Mouse (Mus musculus): ENCODE results near the gene Gm9817. TPM values are rescaled to one million over a fixed set of nuclear protein-coding genes. Genes with fewer than 3 reads are reported as not detected.
"Not testable (repeated sequence)": the region's sequence is repeated elsewhere in the genome, so short reads cannot be mapped to it uniquely, and the experiment has no call there.

The Gm9817 gene
- polyA plus RNA-seq (2015; fragmentation: Nextera tagmentation; extraction: Ambion mirVana): 0.23 and 0.27 TPM in 2 replicates

DNA sequence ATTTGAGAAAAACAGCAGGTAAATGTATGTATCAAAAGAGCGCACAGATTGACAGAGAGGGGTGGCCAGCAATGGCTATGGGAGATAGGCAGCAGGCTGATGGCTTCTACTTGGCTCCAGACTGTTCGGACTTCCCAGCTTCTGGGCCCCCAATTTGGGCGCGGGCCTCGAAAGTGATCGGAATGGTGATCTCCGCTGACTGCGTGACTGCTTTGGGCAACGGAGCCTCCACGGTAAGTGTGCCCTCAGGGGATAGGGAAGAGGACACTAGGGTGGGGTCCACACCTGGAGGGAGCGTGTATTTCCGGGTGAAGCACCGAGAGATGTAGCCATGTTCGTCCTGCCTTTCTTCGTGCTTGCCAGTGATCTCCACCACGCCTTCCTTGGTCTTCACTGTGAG lies at the start of gene Gm9817:
Gm9817 (plus strand) TSS at position 301 of the 400 bp plus-strand sequence.
- H3K4me3 ChIP-seq (ENCODE audit: low read depth, low read length); H3K4me2 ChIP-seq (replicated peaks; ENCODE audit: low read depth); H3K9ac ChIP-seq (ENCODE audit: low read depth, low read length); H3K27me3 ChIP-seq (replicated peaks; ENCODE audit: control insufficient read depth, insufficient read depth, low read length); H3K27ac ChIP-seq (ENCODE audit: low read depth, low read length); H3K4me1 ChIP-seq (replicated peaks; ENCODE audit: control insufficient read depth, insufficient read depth, low read length); ATAC-seq; H3K36me3 ChIP-seq (ENCODE audit: control insufficient read depth, insufficient read depth): not testable (repeated sequence)
- 63% methylated on average over 16 of the region's 16 CpGs for WGBS
- H3K9me3 ChIP-seq (ENCODE audit: control insufficient read depth): peaks cover 10% of the 10 kb centered on the region; the same call in 1 of the 2 replicates

DNA sequence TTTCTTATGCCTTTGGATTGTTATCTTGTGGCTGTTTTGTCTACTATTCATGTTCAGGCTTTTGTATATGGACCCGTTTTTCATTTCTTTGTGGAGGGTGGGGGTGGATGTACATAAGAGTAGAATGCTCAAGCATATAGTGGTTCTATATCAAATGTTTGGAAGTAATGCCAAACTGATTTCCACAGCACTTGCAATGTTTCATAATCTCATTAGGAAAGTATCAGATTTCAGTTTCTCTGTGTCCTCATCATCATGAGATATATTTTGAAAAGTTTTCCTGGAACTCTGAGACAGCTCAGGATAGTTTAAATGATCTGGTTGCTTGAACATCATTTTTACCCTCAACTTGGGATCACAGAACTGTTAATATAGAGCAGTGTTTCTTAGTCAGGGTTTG lies 48.7 kb upstream of the Gm9817 start:
- whole genome bisulfite sequencing: 82% methylated on average over 1 of the region's 1 CpGs
- no peak for ATAC-seq
- Histone ChIP-seq H3K4me1 (replicated peaks; ENCODE audit: control insufficient read depth, insufficient read depth, low read length) (no peaks in the 10 kb centered on the region), H3K36me3 (ENCODE audit: control insufficient read depth, insufficient read depth) (no peaks in the 10 kb centered on the region), H3K9me3 (ENCODE audit: control insufficient read depth) (no peaks in the 10 kb centered on the region), H3K4me3 (ENCODE audit: low read depth, low read length) (no peak overlapping the region), H3K4me2 (replicated peaks; ENCODE audit: low read depth) (no peak overlapping the region), H3K27me3 (replicated peaks; ENCODE audit: control insufficient read depth, insufficient read depth, low read length) (no peaks in the 10 kb centered on the region), H3K27ac (ENCODE audit: low read depth, low read length) (no peak overlapping the region), H3K9ac (ENCODE audit: low read depth, low read length) (no peak overlapping the region)
- TF ChIP-seq CTCF (IDR thresholded peaks at IDR 0.05; ENCODE audit: low read depth): no peak

DNA sequence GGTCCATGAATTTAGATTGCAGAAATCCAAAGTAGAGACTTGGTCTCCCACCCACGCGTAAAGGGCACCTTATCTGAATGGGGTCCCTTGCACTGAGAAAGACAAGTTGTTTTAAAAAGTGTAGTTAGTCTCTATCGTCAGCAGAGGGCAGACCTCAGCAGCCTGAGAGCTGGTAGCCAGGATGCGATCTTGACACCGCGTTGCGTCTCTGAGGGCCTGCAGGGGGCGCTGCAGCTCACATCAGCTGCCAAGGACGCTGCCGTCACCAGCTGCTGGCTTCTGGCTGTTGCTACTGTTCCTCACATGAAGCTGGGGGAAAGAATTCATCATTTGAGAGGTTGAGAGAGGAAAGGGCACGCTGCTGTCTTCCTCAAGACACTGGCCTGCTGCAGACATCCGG lies 47.7 kb upstream of the Gm9817 start:
- H3K9ac ChIP-seq (ENCODE audit: low read depth, low read length): no peak overlapping the region
- peak overlapping the region; percentile 41 for H3K4me2 ChIP-seq (replicated peaks; ENCODE audit: low read depth)

DNA sequence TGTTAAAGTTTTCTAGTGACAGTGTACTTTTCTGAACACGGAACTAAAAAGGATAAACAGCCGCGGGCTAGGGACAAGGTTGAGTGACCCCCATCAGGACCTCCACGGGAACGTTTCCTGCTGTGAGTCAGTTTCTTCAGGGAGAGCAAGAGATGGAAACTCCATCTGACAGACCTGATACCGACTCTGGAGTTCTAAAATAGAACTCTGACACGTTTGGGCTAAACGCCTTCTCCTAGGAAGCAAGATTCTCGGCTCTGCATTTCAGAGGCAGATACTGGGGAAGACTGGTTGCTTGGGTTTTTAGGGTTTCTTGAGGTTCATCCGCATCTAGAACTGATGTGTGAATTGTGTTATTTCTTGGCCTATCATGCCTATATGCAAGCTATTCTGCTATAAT lies 47.2 kb upstream of the Gm9817 start:
- 53% methylated on average over 10 of the region's 10 CpGs for WGBS
- Histone ChIP-seq H3K4me3 (ENCODE audit: low read depth, low read length) (no peak overlapping the region), H3K9me3 (ENCODE audit: control insufficient read depth) (no peaks in the 10 kb centered on the region), H3K27me3 (replicated peaks; ENCODE audit: control insufficient read depth, insufficient read depth, low read length) (no peaks in the 10 kb centered on the region), H3K4me1 (replicated peaks; ENCODE audit: control insufficient read depth, insufficient read depth, low read length) (no peaks in the 10 kb centered on the region), H3K27ac (ENCODE audit: low read depth, low read length) (no peak overlapping the region), H3K36me3 (ENCODE audit: control insufficient read depth, insufficient read depth) (no peaks in the 10 kb centered on the region), H3K4me2 (replicated peaks; ENCODE audit: low read depth) (peak overlapping the region; percentile 41; the same call in 1 of the 2 replicates), H3K9ac (ENCODE audit: low read depth, low read length) (no peak overlapping the region)
- no peak for TF ChIP-seq CTCF (IDR thresholded peaks at IDR 0.05; ENCODE audit: low read depth)
- ATAC-seq: no peak

More for the DNA sequence above, 47.7 kb upstream of the Gm9817 start:
- WGBS: 10% methylated on average over 12 of the region's 12 CpGs
- Histone ChIP-seq H3K27me3 (replicated peaks; ENCODE audit: control insufficient read depth, insufficient read depth, low read length) (no peaks in the 10 kb centered on the region), H3K9me3 (ENCODE audit: control insufficient read depth) (no peaks in the 10 kb centered on the region), H3K4me1 (replicated peaks; ENCODE audit: control insufficient read depth, insufficient read depth, low read length) (no peaks in the 10 kb centered on the region), H3K4me3 (ENCODE audit: low read depth, low read length) (no peak overlapping the region), H3K36me3 (ENCODE audit: control insufficient read depth, insufficient read depth) (no peaks in the 10 kb centered on the region), H3K27ac (ENCODE audit: low read depth, low read length) (no peak overlapping the region)
- peak; percentile 45; the same call in 1 of the 2 replicates for ATAC-seq
- peak; percentile 100 for TF ChIP-seq CTCF (IDR thresholded peaks at IDR 0.05; ENCODE audit: low read depth)

DNA sequence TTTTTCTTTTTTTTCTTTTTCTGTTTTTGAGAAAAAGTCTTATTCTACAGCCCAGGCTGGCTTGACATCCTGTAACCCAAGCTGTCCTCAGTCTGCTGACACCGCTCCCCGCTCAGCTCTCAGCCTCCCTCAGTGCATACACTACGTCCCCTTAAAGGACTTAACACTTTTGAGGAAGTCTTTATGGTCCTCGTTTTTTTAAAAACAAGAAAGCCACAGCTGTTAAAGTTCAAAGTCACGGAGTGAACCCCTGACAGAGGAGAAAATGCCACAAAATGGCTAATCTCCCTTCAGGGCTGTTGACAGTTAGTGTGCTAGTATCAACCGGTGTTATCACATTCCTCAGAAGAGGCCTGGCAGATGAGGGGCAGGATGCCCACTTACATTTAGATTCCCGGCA lies 46.7 kb upstream of the Gm9817 start:
- 48% methylated on average over 7 of the region's 7 CpGs for WGBS
- no peaks in the 10 kb centered on the region for H3K27me3 ChIP-seq (replicated peaks; ENCODE audit: control insufficient read depth, insufficient read depth, low read length)
- H3K9ac ChIP-seq (ENCODE audit: low read depth, low read length): no peak overlapping the region
- no peaks in the 10 kb centered on the region for H3K36me3 ChIP-seq (ENCODE audit: control insufficient read depth, insufficient read depth)
- ATAC-seq: no peak
- no peaks in the 10 kb centered on the region for H3K9me3 ChIP-seq (ENCODE audit: control insufficient read depth)
- TF ChIP-seq CTCF (IDR thresholded peaks at IDR 0.05; ENCODE audit: low read depth): no peak
- H3K4me3 ChIP-seq (ENCODE audit: low read depth, low read length): no peak overlapping the region
- no peak overlapping the region for H3K27ac ChIP-seq (ENCODE audit: low read depth, low read length)
- no peaks in the 10 kb centered on the region for H3K4me1 ChIP-seq (replicated peaks; ENCODE audit: control insufficient read depth, insufficient read depth, low read length)
- H3K4me2 ChIP-seq (replicated peaks; ENCODE audit: low read depth): no peak overlapping the region

DNA sequence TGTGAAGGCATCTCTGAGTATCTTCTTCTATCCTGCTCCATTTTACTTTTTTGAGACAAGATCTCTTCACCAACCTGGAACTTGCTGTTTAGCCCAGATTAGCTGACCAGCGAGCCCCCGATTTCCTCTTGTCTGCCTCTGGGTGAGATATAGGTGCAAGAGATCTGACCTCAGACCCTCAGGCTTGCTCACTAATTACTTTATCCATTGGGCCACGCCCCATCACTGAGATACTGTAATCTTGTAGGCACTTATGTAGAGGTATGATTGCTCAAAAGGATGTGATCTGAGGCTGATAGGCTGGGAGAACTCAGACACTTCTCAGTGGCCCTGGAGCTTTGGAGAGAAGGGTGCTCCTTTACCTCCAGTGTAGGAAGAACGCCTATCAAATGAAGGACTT lies 46.0 kb upstream of the Gm9817 start:
- Histone ChIP-seq H3K4me2 (replicated peaks; ENCODE audit: low read depth) (no peak overlapping the region), H3K9me3 (ENCODE audit: control insufficient read depth) (no peaks in the 10 kb centered on the region), H3K27ac (ENCODE audit: low read depth, low read length) (no peak overlapping the region), H3K4me3 (ENCODE audit: low read depth, low read length) (no peak overlapping the region), H3K36me3 (ENCODE audit: control insufficient read depth, insufficient read depth) (no peaks in the 10 kb centered on the region), H3K27me3 (replicated peaks; ENCODE audit: control insufficient read depth, insufficient read depth, low read length) (no peaks in the 10 kb centered on the region), H3K4me1 (replicated peaks; ENCODE audit: control insufficient read depth, insufficient read depth, low read length) (no peaks in the 10 kb centered on the region), H3K9ac (ENCODE audit: low read depth, low read length) (no peak overlapping the region)
- no peak for ATAC-seq
- WGBS: 70% methylated on average over 4 of the region's 4 CpGs
- TF ChIP-seq CTCF (IDR thresholded peaks at IDR 0.05; ENCODE audit: low read depth): no peak

DNA sequence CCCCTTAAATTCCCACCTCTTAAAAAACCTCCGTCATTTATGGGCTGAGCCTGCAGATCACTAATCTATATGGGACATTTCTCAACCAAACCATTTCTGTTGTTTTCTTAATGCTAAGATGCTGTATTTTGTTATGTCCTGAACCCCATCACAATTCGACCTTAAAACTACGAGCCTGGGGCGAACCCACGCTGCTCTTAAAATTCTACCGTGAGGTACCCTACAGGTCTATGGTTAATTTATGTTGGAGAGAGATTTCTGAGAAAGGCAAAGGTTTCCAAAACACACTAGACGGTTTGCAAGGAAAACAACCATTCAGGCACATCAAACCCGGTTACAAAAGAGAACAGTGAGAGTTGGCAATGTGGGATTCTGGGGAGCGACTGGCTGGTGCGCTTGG lies 45.1 kb upstream of the Gm9817 start:
- H3K36me3 ChIP-seq (ENCODE audit: control insufficient read depth, insufficient read depth): no peaks in the 10 kb centered on the region
- no peak overlapping the region for H3K4me3 ChIP-seq (ENCODE audit: low read depth, low read length)
- 95% methylated on average over 10 of the region's 10 CpGs for WGBS
- TF ChIP-seq CTCF (IDR thresholded peaks at IDR 0.05; ENCODE audit: low read depth): no peak
- no peaks in the 10 kb centered on the region for H3K9me3 ChIP-seq (ENCODE audit: control insufficient read depth)
- no peak overlapping the region for H3K9ac ChIP-seq (ENCODE audit: low read depth, low read length)
- ATAC-seq: no peak
- no peaks in the 10 kb centered on the region for H3K4me1 ChIP-seq (replicated peaks; ENCODE audit: control insufficient read depth, insufficient read depth, low read length)
- H3K27me3 ChIP-seq (replicated peaks; ENCODE audit: control insufficient read depth, insufficient read depth, low read length): no peaks in the 10 kb centered on the region
- no peak overlapping the region for H3K4me2 ChIP-seq (replicated peaks; ENCODE audit: low read depth)
- no peak overlapping the region for H3K27ac ChIP-seq (ENCODE audit: low read depth, low read length)

Measured in intestine, postnatal 0 days (tissue).